Mouse (Mus musculus) layer of hippocampus, postnatal 10 days (tissue): ENCODE results near the gene Tmpo. TPM values are rescaled to one million over a fixed set of nuclear protein-coding genes. Genes with fewer than 3 reads are reported as not detected.

Experiments used
- DNase-seq, 2 experiments: peaks; one replicate each; pipeline ENCODE4 v3.0.0; 2021; ENCODE audit warnings: low spot score in 2 of 2
- total RNA-seq, 2 experiments: library from RNA; stranded (reverse); gene quantifications; 2 replicates each; pipeline ENCODE4 v1.2.3; 2021

Tmpo gene
- total RNA-seq, 2 experiments from 2014 or later = 45.0 to 53.2 TPM

DNA sequence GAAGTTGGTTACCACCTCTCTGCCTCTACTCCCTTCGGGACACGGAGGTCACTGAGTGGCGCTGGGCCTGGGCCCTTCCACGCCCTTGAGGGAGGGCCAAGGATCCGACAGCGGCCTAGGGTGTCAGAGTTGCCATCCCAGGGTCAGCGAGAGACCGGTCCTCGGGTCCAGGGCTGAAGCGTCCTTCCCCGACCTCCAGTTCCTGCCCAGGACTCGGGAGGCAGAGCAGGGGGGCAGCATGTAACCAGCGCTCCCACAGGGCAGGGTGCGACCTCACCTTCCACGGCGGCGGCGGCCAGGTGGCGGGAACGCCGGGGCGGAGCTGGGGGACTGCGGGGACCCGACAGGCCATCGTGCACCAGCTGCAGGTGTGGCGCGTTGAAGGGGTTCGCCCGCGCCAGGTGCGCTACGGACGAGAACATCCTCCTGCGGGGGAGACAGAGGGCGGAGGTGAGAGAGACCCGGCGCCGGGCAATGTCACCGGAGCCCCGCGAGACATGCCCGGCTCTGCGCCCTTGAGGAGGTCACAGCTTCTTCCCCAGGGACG is 57.8 kb downstream of the Tmpo start:
- no peak for DNase-seq

DNA sequence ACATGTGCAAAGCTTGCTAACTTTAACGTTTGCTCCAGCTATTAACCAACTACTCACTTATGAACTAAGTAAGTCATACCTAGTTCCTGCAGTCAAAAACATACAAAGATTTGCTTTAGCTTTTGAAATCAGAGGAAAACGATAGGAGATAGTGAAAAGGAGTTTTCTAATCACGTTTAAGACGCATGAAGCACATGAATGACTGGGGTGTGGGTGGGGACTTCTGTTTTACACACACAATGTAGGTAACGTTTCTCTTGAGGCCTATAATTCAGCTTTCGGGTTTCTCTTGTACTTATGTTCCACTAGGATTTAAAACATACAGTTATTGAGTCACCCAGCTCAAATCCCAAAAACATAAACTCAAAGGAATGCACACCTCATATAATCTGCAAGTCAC is 58.5 kb downstream of the Tmpo start:
- no peak for DNase-seq

DNA sequence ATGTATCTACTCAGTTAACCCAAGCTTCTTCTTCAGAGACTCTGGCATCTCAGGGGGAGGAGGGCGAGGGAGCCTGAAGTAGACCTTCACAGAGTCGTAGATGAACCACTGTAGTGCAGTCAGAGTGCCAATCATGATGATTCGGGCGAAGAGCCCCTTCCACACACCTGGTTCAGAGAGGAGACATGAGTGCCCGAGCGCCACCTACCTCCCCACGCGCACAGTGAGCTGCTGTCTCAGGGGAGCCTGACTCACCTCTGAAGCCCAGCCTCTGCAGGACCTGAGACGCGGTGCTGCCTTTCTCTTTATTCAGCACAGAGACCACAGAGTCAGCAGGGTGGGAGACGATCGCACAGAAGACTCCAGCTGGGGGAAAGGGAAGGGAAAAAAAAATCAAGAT is 64.2 kb downstream of the Tmpo start:
- no peak for DNase-seq

DNA sequence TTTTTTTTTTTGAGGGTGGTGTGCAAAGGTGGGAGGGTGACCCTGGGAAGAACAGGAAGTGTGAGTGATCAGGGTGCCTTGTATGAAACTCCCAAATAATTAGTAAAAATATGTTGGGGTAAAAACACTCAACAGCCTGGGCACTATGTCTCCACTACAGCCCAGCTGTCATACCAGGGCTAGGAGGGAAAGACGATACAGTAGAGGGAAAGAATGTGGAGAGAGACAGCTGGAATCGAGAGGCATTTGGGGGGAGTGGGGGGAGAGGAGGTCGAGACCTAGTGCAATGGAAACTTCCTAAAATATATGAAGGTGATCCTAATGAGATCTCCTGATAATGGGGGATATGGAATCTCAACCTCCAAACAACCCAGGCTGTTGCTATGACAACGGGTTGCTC is 71.3 kb downstream of the Tmpo start:
- DNase-seq = no peak

DNA sequence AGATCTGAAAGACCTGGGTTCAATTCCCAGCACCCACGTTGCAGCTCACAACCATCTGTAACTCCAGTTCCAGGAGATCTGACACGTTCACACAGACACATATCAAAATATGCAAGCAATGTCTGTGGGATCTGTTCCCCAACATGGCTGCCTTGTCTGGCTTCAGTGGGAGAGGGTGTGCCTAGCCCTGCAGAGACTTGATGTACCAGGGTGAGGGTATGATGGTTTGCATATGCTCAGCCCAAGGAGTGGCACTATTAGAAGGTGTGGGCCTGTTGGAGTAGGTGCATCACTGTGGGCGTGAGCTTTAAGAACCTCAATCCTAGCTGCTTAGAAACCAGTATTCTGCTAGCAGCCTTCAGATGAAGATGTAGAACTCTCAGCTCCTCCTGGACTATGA is 75.1 kb downstream of the Tmpo start:
- DNase-seq = no peak

DNA sequence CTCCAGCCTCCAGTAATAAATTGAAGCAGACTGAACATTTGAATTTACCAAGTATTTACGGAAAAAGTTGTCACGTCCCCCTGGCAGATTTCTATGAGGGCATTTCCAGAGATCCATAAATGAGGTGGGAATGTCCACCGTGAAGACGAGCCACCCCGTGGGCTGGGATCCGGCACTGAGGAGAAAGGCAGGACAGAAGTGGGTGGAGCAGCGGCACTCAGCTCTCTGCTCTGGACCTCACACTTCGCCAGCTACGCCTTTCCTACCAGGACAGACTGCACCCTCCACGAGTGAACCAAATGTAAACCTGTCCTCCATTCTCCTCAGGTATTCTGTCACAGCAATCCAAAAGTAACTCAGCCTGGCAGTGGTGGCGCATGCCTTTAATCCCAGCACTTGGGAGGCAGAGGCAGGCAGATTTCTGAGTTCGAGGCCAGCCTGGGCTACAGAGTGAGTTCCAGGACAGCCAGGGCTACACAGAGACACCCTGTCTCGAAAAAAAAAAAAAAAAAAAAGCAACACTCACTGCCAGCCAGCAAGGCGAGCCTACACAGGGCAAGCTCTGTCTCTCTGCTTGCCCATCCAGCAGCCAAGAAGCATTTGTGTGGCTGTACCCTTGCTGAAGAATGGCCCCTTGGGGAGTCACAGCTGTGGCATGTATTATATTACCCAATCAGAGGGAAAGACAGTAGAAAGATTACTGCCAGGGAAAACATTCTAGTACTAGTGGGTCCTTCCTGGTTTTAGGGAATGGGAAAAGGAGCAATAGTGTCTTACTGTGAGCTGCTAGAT is 78.1 kb downstream of the Tmpo start:
- no peak for DNase-seq

DNA sequence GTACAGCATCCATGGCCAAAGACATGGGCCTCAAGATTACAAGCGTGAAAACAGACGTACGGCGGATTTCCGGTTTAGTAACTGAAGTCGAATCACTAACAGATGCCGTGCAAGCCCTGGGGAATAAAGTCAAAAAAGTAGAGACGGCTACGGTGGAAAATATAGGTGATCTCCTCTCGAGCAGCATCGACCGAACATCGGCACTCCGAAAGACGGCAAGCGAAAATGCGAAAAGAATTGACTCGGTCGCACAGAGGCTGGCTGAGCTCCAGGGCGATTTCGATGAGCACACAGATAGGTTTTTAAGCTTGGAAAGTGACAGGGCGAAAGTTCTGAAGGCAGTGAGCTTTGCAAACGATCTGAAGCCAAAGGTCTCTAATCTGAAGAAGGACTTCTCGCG is 79.2 kb downstream of the Tmpo start:
- DNase-seq = no peak

DNA sequence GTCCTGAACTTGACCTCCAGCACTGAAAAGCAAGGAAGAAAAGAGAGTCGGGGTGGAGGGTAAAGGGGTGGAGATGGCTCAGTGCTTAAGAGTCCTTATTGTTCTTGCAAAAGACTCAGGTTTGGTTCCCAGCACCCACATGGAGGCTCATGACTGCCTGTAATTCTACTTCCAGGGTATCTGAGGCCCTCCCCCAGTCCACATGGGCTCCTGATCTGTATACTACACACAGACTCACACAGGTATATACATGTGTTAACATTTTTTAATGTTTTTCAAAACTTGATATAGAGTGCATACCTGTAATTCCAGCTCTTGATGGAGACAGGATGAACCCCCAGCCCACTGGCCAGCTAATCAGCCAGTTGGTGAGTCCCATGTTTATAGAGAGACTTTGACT is 81.0 kb downstream of the Tmpo start:
- DNase-seq = no peak

DNA sequence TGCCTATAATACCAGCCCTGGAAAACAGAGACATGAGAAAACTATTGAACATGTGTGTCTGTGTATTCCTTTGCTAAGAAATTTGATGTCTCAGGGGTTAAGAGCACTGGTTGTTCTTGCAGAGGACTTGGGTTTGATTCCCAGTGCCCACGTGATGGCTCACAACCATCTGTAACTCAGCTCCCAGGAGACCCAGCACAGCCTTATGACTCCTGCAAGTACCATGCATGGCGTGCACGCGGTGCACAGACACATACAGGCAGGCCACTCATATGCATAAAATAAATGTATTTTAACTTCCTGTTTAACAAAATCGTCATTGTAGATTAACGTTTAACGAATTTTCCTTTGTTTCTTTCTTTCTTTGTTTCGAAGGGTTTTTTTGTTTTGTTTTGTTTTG is 83.1 kb downstream of the Tmpo start:
- DNase-seq = no peak

Other genes with a start within 250 kb of the Tmpo start
- 10 to 100 TPM; 16.9 to 20.4 TPM for gene Apaf1, start 98.5 kb downstream of the Tmpo start, total RNA-seq
- gene Ikbip, start 98.4 kb downstream of the Tmpo start, total RNA-seq = 10 to 100 TPM; 15.7 to 16.4 TPM
- gene Slc25a3, start 57.3 kb downstream of the Tmpo start, total RNA-seq = 100 to 1,000 TPM; 544 to 545 TPM